23 mouse cellular contexts compared by ENCODE assay signal in the genomic region with DNA sequence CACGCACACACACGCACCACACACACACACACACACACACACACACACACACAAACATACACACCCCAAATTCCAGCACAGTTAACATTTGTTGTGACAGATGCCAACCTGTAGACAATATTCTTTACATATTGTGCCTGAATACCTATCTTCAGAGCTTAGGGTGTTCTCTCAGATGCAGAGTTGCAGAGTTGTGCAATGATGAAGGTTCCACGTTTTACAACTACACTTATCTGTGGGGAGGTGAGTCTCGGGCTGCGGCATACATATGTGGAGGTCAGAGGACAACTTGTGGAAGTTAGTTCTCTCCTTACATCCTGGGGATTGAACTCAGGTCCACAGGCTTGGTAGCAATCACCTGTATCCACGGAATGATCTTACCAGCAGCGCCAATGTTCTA. TPM values are rescaled to one million over a fixed set of nuclear protein-coding genes. Genes with fewer than 3 reads are reported as not detected.
"Had no signal": no experiment of that assay in that cellular context is flagged by ENCODE, and none has a peak within 500 bp of the region (broad histone marks: within the 10 kb centered on the region; RNA-seq: fewer than 3 reads in every experiment).

No protein-coding gene starts in this region.

- H3K36me3 ChIP-seq: heart, embryonic 13.5 days; heart, embryonic 15.5 days; limb, embryonic 13.5 days; limb, embryonic 15.5 days; liver, embryonic 12.5 days had no signal

- H3K27ac ChIP-seq: heart, embryonic 13.5 days; heart, embryonic 15.5 days; hindbrain, embryonic 13.5 days; hindbrain, embryonic 15.5 days; hindbrain, postnatal 0 days; layer of hippocampus, adult 2 months; left cerebral cortex, adult 2 months; limb, embryonic 13.5 days; limb, embryonic 15.5 days; liver, embryonic 12.5 days; liver, embryonic 14.5 days had no signal

- H3K9ac ChIP-seq: heart, embryonic 13.5 days; heart, embryonic 15.5 days; hindbrain, embryonic 13.5 days; hindbrain, embryonic 15.5 days; limb, embryonic 13.5 days; limb, embryonic 15.5 days; liver, embryonic 12.5 days; liver, embryonic 14.5 days had no signal

- H3K4me2 ChIP-seq: heart, embryonic 11.5 days; heart, embryonic 13.5 days; heart, embryonic 15.5 days; hindbrain, embryonic 13.5 days; hindbrain, embryonic 15.5 days; limb, embryonic 13.5 days; limb, embryonic 15.5 days; liver, embryonic 12.5 days had no signal

- H3K4me1 ChIP-seq: hindbrain, embryonic 13.5 days; hindbrain, embryonic 15.5 days; liver, embryonic 12.5 days had no signal

- ATAC-seq: hindbrain, postnatal 0 days; liver, embryonic 12.5 days had no signal

- H3K9me3 ChIP-seq: heart, embryonic 13.5 days; heart, embryonic 15.5 days; hindbrain, embryonic 13.5 days; hindbrain, embryonic 15.5 days; limb, embryonic 13.5 days; limb, embryonic 15.5 days; liver, embryonic 12.5 days had no signal

- H3K27me3 ChIP-seq: heart, embryonic 15.5 days; hindbrain, embryonic 13.5 days; hindbrain, embryonic 15.5 days; limb, embryonic 13.5 days; limb, embryonic 15.5 days; liver, embryonic 12.5 days had no signal

- DNase-seq: gastrocnemius, postnatal 25 days; heart, adult 18-20 months; heart, postnatal 14 days; heart, postnatal 36 days; kidney, adult 18-20 months; kidney, adult 8-10 months; kidney, postnatal 10 days; kidney, postnatal 25 days; kidney, postnatal 4 days; left cerebral cortex, postnatal 4 days had no signal

- H3K4me3 ChIP-seq: heart, embryonic 13.5 days; heart, embryonic 15.5 days; hindbrain, embryonic 13.5 days; hindbrain, embryonic 15.5 days; layer of hippocampus, adult 2 months; left cerebral cortex, adult 2 months; limb, embryonic 13.5 days; limb, embryonic 15.5 days; liver, embryonic 12.5 days had no signal

RNA-seq across cellular contexts. Expression of gene Prkar1b, which starts 34.3 kb away (rescaled TPM):
- total RNA-seq: hematopoietic stem cell, adult 5-6 weeks had no signal
